Mouse (Mus musculus) stomach, embryonic 15.5 days (tissue): ENCODE data around the gene Wwox. TPM values are rescaled to one million over a fixed set of nuclear protein-coding genes. Genes with fewer than 3 reads are reported as not detected.

ENCODE experiments used
- ATAC-seq: fragments of 200-750 bp; cut with Nextera tagmentation; 2 replicates; pipeline ENCODE4 v1.8.0; 2017; ENCODE audit warnings: low read depth, moderate number of reproducible peaks, moderate TSS enrichment; ENCODE audit not compliant: insufficient read depth, low FRiP score
- H3K27ac ChIP-seq: fragments of 300-500 bp; sonication (generic); 2 replicates; pipeline ENCODE4 v1.5.1; 2015; ENCODE audit warnings: mild to moderate bottlenecking, inconsistent platforms
- H3K27me3 ChIP-seq: fragments of 300-500 bp; sonication (generic); replicated peaks from 2 replicates; pipeline ENCODE4 v1.6.1; 2015; ENCODE audit warnings: inconsistent platforms
- H3K36me3 ChIP-seq: fragments of 300-500 bp; sonication (generic); 2 replicates; pipeline ENCODE4 v1.6.1; 2015; ENCODE audit warnings: inconsistent platforms
- H3K4me1 ChIP-seq: fragments of 300-500 bp; sonication (generic); 2 replicates; pipeline ENCODE4 v1.6.1; 2015; ENCODE audit warnings: inconsistent platforms
- H3K4me2 ChIP-seq: fragments of 300-500 bp; sonication (generic); 2 replicates; pipeline ENCODE4 v1.6.1; 2015; ENCODE audit warnings: mild to moderate bottlenecking, inconsistent platforms
- H3K4me3 ChIP-seq: fragments of 300-500 bp; sonication (generic); replicated peaks from 2 replicates; pipeline ENCODE4 v1.5.1; 2015; ENCODE audit warnings: inconsistent platforms
- H3K9ac ChIP-seq: fragments of 300-500 bp; sonication (generic); 2 replicates; pipeline ENCODE4 v1.6.1; 2015; ENCODE audit warnings: inconsistent platforms
- H3K9me3 ChIP-seq: fragments of 300-500 bp; sonication (generic); 2 replicates; pipeline ENCODE4 v1.6.1; 2016; ENCODE audit warnings: inconsistent platforms
- WGBS: fragments of 180-500 bp; shearing (Covaris S2); methylation state at CpG from one replicate; pipeline ENCODE4 v1.1.7; 2015; 5-methylcytosine and 5-hydroxymethylcytosine counted together
- polyA plus RNA-seq: library from polyadenylated mRNA; unstranded; fragments of >200 nt; fragmentation: Nextera tagmentation; extraction: Ambion mirVana; gene quantifications from 2 replicates; pipeline ENCODE4 v1.2.1, GENCODE M21; 2015

Wwox gene
- polyA plus RNA-seq, 1 experiment from 2014 or later, result 12.2 TPM

GRCm38 (mm10) chr8:115195334-115195733, 755.9 kb downstream of the Wwox start:
- H3K27me3 ChIP-seq, result no peaks in the 10 kb centered on the region; the same call in 1 of the 2 replicates
- no peaks in the 10 kb centered on the region for H3K36me3 ChIP-seq
- no peak overlapping the region for H3K4me3 ChIP-seq
- H3K9ac ChIP-seq, result no peak overlapping the region
- no peaks in the 10 kb centered on the region for H3K9me3 ChIP-seq
- H3K27ac ChIP-seq, result no peak overlapping the region
- H3K4me1 ChIP-seq, result no peaks in the 10 kb centered on the region; the same call in 1 of the 2 replicates
- WGBS, result 88% methylated on average over 10 of the region's 10 CpGs
- ATAC-seq, result no peak
- no peak overlapping the region for H3K4me2 ChIP-seq

- H3K9me3 ChIP-seq, result no peaks in the 10 kb centered on the region
- H3K36me3 ChIP-seq, result no peaks in the 10 kb centered on the region
- no peaks in the 10 kb centered on the region; the same call in 1 of the 2 replicates for H3K4me1 ChIP-seq
- ATAC-seq, result no peak
- no peak overlapping the region for H3K4me3 ChIP-seq
- H3K27ac ChIP-seq, result no peak overlapping the region
- 67% methylated on average over 2 of the region's 2 CpGs for WGBS
- no peaks in the 10 kb centered on the region; the same call in 1 of the 2 replicates for H3K27me3 ChIP-seq
- no peak overlapping the region for H3K9ac ChIP-seq
- no peak overlapping the region for H3K4me2 ChIP-seq
Measured at GRCm38 (mm10) chr8:115196859-115197258, 757.4 kb downstream of the Wwox start.

GRCm38 (mm10) chr8:115199204-115199603, 759.7 kb downstream of the Wwox start:
- no peak overlapping the region for H3K4me3 ChIP-seq
- H3K36me3 ChIP-seq, result no peaks in the 10 kb centered on the region
- H3K27ac ChIP-seq, result no peak overlapping the region
- H3K4me1 ChIP-seq, result no peaks in the 10 kb centered on the region; the same call in 1 of the 2 replicates
- WGBS, result 34% methylated on average over 4 of the region's 4 CpGs
- ATAC-seq, result no peak
- no peak overlapping the region for H3K4me2 ChIP-seq
- H3K27me3 ChIP-seq, result no peaks in the 10 kb centered on the region; the same call in 1 of the 2 replicates
- no peaks in the 10 kb centered on the region for H3K9me3 ChIP-seq
- no peak overlapping the region for H3K9ac ChIP-seq

- Histone ChIP-seq H3K4me1 (no peaks in the 10 kb centered on the region; the same call in 1 of the 2 replicates), H3K4me2 (no peak overlapping the region), H3K4me3 (no peak overlapping the region), H3K9ac (no peak overlapping the region), H3K9me3 (no peaks in the 10 kb centered on the region), H3K27ac (no peak overlapping the region), H3K36me3 (no peaks in the 10 kb centered on the region), H3K27me3 (no peaks in the 10 kb centered on the region; the same call in 1 of the 2 replicates)
- 35% methylated on average over 14 of the region's 14 CpGs for WGBS
- ATAC-seq, result no peak
Measured at GRCm38 (mm10) chr8:115199616-115200150, 760.2 kb downstream of the Wwox start.

GRCm38 (mm10) chr8:115201726-115202125, 762.3 kb downstream of the Wwox start:
- H3K36me3 ChIP-seq, result no peaks in the 10 kb centered on the region
- H3K4me3 ChIP-seq, result no peak overlapping the region
- WGBS, result 61% methylated on average over 7 of the region's 7 CpGs
- no peaks in the 10 kb centered on the region; the same call in 1 of the 2 replicates for H3K4me1 ChIP-seq
- no peak overlapping the region for H3K9ac ChIP-seq
- ATAC-seq, result no peak
- H3K27ac ChIP-seq, result no peak overlapping the region
- H3K27me3 ChIP-seq, result no peaks in the 10 kb centered on the region; the same call in 1 of the 2 replicates
- H3K9me3 ChIP-seq, result no peaks in the 10 kb centered on the region
- no peak overlapping the region for H3K4me2 ChIP-seq

GRCm38 (mm10) chr8:115207480-115207879, 768.0 kb downstream of the Wwox start:
- Histone ChIP-seq H3K27ac (no peak overlapping the region), H3K9ac (no peak overlapping the region), H3K4me2 (no peak overlapping the region), H3K9me3 (no peaks in the 10 kb centered on the region), H3K4me3 (no peak overlapping the region), H3K4me1 (no peaks in the 10 kb centered on the region), H3K27me3 (no peaks in the 10 kb centered on the region), H3K36me3 (no peaks in the 10 kb centered on the region)
- no peak for ATAC-seq
- 82% methylated on average over 11 of the region's 11 CpGs for WGBS

GRCm38 (mm10) chr8:115208415-115209192, 769.1 kb downstream of the Wwox start:
- Histone ChIP-seq H3K4me1 (no peaks in the 10 kb centered on the region), H3K36me3 (no peaks in the 10 kb centered on the region), H3K27me3 (no peaks in the 10 kb centered on the region), H3K4me3 (no peak overlapping the region), H3K9me3 (no peaks in the 10 kb centered on the region), H3K9ac (no peak overlapping the region), H3K4me2 (no peak overlapping the region), H3K27ac (no peak overlapping the region)
- ATAC-seq, result no peak
- WGBS, result 43% methylated on average over 15 of the region's 15 CpGs

- Histone ChIP-seq H3K36me3 (no peaks in the 10 kb centered on the region), H3K9me3 (no peaks in the 10 kb centered on the region), H3K9ac (no peak overlapping the region), H3K4me2 (no peak overlapping the region), H3K4me1 (no peaks in the 10 kb centered on the region), H3K27me3 (no peaks in the 10 kb centered on the region), H3K4me3 (no peak overlapping the region), H3K27ac (no peak overlapping the region)
- no peak for ATAC-seq
- WGBS, result 51% methylated on average over 6 of the region's 6 CpGs
Measured at GRCm38 (mm10) chr8:115210014-115210413, 770.6 kb downstream of the Wwox start.

- H3K9me3 ChIP-seq, result no peaks in the 10 kb centered on the region
- no peak overlapping the region for H3K4me3 ChIP-seq
- no peaks in the 10 kb centered on the region for H3K36me3 ChIP-seq
- H3K27ac ChIP-seq, result no peak overlapping the region
- 76% methylated on average over 4 of the region's 4 CpGs for WGBS
- no peak overlapping the region for H3K9ac ChIP-seq
- no peak overlapping the region for H3K4me2 ChIP-seq
- ATAC-seq, result no peak
- no peaks in the 10 kb centered on the region for H3K27me3 ChIP-seq
- no peaks in the 10 kb centered on the region for H3K4me1 ChIP-seq
Measured at GRCm38 (mm10) chr8:115213126-115213525, 773.7 kb downstream of the Wwox start.

GRCm38 (mm10) chr8:115214870-115215269, 775.4 kb downstream of the Wwox start:
- Histone ChIP-seq H3K9ac (no peak overlapping the region), H3K4me1 (no peaks in the 10 kb centered on the region), H3K4me3 (no peak overlapping the region), H3K27ac (no peak overlapping the region), H3K27me3 (no peaks in the 10 kb centered on the region), H3K4me2 (0 out of 2 replicates have a peak overlapping the region, but pooled peaks have one; percentile 9), H3K36me3 (no peaks in the 10 kb centered on the region), H3K9me3 (no peaks in the 10 kb centered on the region)
- 26% methylated on average over 17 of the region's 17 CpGs for WGBS
- ATAC-seq, result no peak

GRCm38 (mm10) chr8:115216801-115217200, 777.3 kb downstream of the Wwox start:
- no peak for ATAC-seq
- WGBS, result 48% methylated on average over 3 of the region's 3 CpGs
- H3K4me3 ChIP-seq, result no peak overlapping the region
- H3K36me3 ChIP-seq, result no peaks in the 10 kb centered on the region
- no peaks in the 10 kb centered on the region for H3K4me1 ChIP-seq
- H3K4me2 ChIP-seq, result no peak overlapping the region
- no peak overlapping the region for H3K27ac ChIP-seq
- no peaks in the 10 kb centered on the region for H3K27me3 ChIP-seq
- H3K9me3 ChIP-seq, result no peaks in the 10 kb centered on the region
- H3K9ac ChIP-seq, result no peak overlapping the region

GRCm38 (mm10) chr8:115222545-115222944, 783.1 kb downstream of the Wwox start:
- WGBS, result 40% methylated on average over 13 of the region's 13 CpGs
- Histone ChIP-seq H3K4me1 (no peaks in the 10 kb centered on the region), H3K4me3 (no peak overlapping the region), H3K36me3 (no peaks in the 10 kb centered on the region), H3K9me3 (no peaks in the 10 kb centered on the region), H3K27ac (no peak overlapping the region), H3K27me3 (no peaks in the 10 kb centered on the region), H3K9ac (no peak overlapping the region), H3K4me2 (no peak overlapping the region)
- ATAC-seq, result no peak
